Mouse (Mus musculus): ENCODE measurements around the gene Tmem239.
"Not testable (repeated sequence)": the region's sequence is repeated elsewhere in the genome, so short reads cannot be mapped to it uniquely, and the experiment has no call there.

Tmem239 gene

DNA sequence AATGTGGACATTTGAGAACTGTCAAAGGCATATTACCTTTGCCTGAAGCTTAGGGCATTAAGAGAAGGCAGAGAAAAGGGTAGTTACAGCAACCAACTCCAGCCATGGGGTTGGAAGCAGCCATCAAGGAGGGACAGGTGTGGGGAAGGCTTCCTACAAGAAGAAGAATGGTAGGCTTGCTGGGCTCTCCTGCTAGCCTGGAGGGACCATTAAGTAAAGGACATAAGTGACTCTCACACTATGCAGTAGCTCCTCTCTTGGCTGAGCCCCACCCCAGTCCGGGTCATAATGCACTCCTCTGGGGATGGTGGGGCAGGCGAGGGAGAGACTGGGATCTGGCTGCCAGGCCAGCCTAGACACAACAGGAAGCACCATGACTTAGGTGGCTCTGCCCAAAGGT, at the start of gene Tmem239:
Tmem239 (plus strand) TSS at position 301 of the 400 bp plus-strand sequence.
- in situ Hi-C loops (cut with MboI; ENCODE audit: low sequenced_read_pairs): no loop called here

DNA sequence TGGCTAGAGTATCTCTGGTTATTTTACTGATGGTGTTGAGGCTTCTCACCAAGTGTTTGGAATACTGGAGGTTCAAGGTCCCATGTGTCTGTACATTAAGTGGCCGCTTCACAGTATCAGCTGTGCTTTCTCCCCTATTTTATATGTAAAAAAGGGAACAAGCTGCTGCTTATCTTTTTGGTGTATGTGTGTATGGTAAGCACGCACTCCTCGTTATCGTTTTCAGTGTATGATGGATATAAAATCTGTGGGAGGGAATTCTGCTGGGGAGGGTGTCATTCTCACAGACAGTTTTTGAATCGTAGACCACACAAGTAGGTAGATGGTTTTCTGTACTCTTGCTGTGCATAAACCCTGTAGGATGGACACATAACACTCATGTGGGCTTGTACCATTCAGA, 48.7 kb upstream of the Tmem239 start:
- in situ Hi-C loops (cut with MboI; ENCODE audit: low sequenced_read_pairs): no loop called here

DNA sequence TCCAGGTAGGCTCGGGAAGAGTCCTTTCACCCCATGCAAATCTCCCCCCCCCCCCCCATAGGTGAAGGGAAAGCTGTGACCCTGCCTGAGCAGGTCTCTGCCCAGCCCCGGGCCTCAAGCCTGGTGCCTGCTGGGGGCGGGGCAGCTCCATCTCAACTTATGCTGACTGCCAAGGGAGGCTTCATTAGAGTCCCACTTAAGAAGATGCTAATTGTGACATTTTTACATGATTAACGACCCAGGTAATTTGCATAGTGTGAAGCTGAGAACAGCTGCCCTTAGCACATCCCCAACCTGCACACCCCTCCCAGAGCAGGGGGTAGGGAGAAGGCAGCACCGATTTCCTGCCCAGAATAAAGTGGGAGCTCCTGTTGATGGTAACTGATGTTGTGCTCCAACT, 47.4 kb upstream of the Tmem239 start:
- in situ Hi-C loops (cut with MboI; ENCODE audit: low sequenced_read_pairs): no loop called here

DNA sequence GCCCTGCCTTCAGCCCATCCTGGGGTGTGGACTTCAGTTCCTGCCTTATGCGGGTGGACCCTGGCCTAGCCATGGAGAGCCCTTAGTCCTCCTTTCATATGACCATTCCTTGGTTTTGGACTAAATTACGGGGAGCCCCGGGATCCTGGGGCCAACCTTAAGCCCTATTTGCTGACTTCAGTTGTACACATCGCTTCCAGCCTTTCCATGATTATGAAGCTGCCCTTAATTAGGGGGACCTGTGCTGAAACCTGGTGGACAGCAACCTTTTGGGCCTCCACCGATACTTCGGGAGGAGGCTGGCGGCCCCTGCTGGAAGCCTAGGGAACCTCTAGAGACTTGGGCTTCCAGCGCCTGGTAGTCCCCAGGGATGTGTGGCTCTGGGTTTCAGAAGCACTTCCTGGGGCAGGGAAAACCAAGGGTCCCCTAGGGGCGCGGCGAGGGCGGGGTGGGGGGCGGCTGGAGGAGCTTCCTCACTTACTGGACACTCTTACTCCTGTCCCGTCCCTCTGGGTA, 43.7 kb upstream of the Tmem239 start:
- in situ Hi-C loops (cut with MboI; ENCODE audit: low sequenced_read_pairs): no loop called here

DNA sequence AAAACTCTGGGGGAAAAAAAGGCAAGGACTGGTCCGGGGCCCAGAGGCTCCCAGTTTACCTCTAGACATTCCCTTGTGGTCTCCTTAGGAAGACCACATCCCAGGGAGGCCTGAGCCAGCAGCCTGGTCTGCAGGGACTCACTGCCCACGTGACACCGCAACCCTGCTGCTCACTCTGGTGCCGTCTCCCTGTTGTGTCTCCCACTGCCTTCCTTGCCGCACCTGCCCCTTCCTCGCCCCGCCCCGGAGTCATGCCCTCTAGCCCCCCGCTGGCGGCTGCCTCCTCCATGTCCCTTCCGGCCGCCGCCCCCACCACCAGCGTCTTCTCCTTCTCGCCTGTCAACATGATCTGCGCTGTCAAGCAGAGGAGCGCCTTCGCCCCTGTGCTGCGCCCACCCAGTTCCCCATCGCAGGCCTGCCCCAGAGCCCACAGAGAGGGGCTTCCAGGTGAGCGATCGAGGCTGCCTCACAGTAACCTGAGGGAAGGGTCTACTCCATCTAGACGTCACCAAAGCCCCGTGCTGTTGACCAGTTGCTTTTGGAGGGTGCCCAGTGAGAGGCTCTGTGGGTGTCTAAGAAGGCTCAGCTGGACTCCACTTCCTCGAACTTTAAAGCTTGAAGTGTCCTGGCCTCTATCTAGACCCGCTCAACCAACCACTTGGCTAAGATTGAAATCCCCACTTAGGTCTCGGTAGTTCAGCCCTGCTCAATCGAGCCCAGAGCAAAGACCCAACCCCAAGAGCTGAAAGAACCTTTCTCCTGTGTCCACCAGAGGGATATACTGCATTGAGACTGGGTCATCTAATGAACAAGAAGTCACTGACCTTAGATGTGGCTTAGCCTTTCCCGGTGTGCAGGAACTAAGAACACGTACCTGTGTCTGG, 40.8 kb upstream of the Tmem239 start:
- in situ Hi-C loops (cut with MboI; ENCODE audit: low sequenced_read_pairs): no loop called here

DNA sequence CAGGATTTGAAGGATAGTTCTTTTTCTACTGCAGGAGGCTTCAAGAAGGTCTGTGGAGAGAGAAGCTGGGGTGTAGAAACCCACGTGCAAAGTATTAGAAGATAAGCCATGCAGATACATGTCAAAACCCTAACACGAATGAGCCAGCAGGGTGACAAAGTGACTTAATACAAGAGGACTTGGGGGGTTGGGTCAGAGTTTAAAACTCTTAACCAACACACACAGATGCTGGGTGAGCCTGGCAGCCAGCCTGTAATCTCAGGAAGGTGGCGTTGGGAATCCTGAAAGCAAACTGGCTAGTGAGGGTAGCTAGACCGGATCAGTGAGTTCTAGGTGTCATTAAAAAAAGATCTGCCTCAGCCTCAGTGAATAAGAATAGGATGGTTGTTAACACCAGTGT, 38.9 kb upstream of the Tmem239 start:
- in situ Hi-C loops (cut with MboI; ENCODE audit: low sequenced_read_pairs): no loop called here

DNA sequence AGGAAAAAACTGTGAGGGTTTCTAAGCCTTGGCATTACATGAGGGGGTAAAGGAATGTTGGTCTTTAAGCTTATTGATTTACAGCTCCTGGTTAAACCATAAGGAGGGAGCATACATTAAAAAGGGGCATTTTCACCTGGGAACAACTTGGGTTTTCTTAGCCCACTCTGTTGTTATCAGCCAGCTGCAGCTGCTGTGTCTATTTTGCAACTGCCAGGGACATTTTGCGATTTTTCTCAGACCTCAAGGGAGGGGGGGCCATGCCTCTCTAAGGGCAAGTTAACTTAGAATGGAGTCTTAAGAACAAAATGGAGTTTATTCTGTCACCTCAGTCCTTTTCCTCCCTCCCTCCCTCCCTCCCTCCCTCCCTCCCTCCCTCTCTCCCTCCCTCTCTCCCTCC, 33.3 kb upstream of the Tmem239 start:
- in situ Hi-C loops (cut with MboI; ENCODE audit: low sequenced_read_pairs): not testable (repeated sequence)

DNA sequence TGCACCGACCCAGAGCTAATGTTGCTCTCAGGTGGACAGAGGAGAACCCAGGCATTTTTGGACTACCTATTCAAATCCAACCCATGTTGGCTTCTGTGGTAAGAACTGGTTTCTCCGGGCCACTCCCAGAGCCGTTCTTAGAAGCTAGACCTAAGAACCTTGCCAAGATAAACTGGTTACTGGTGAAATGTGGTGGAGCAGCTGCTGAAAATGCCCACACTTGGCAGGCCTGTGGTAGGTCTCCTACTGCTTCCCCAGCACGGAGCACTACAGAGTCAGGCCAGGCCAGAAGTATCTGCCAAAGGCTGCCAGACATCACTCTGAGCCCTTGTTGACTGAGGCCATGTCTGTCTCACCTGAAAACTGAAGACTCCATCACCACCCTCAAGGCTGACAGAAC, 31.3 kb upstream of the Tmem239 start:
- in situ Hi-C loops (cut with MboI; ENCODE audit: low sequenced_read_pairs): no loop called here

DNA sequence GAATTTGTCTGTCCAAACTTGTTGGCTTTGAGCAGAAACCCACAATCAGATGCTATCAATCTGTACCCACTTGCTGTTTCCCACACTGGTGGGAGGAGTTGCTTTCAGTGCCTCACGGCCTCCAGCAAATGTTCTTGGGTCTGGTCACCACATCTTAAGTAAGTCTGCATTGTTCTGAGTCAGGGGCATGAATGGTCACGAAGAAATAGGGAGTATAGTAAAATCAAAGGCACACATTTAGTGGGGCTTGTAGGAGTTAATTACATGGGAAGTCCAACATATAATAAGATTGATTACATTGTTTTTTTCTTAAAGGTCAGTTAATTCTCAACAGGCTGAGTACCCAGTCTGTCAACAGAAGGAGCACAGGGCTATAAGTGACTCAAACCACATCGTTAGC, 23.1 kb upstream of the Tmem239 start:
- in situ Hi-C loops (cut with MboI; ENCODE audit: low sequenced_read_pairs): no loop called here

DNA sequence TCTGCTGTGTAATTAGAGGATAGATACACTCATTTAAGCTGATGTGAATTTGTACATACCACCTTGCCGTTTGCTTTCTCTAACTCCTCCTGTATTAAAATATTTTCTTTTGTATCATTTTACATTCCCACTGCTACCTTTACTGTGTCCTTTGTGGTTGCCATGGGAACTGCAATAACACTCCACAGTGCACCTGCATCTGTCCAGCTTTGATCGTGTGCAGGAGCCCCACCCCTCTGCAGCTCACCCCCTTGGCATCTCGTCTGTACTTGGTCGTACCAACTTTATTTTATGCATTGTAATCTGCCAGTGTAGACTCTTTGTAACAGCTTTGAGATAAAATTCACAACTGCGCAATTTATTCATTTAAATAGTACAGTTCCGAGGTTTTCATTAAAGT, 22.4 kb upstream of the Tmem239 start:
- in situ Hi-C loops (cut with MboI; ENCODE audit: low sequenced_read_pairs): no loop called here

DNA sequence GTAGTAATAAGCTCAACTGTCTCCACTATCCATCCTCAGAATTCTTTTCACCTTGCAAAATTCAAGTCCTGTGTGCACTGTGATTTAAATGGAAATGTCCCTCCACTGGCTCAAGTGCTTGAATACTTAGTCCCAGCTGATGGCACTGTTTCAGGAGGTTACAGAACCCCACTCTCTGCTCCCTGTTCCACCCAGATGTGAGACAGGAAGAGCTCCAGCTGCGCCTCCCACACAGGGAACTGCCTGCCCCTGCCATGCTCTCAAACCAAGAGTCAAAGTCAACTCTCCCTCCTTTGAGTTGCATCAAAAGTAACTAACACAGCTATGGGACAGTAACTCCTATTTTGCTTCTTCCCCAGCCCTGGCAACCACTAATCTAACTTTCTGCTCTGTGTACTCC, 20.1 kb upstream of the Tmem239 start:
- in situ Hi-C loops (cut with MboI; ENCODE audit: low sequenced_read_pairs): no loop called here

DNA sequence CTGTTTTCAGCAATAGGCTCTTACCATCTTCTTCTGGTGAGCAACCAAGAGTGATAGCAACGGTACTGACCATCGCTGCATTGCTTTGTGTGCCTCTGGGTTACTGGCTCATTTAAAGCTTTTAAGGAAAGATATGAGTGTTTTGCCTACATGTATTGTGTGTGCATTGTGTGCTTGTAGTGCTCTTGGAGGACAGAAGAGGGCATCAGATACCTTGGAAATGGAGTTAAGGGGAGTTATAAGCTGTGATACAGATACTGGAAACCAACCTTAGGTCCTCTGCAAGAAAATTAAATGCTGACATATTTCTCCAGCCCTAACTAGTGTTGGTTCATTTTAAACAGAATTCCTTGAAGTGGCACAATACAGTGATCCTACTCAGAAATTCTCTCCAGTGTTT, 17.5 kb upstream of the Tmem239 start:
- in situ Hi-C loops (cut with MboI; ENCODE audit: low sequenced_read_pairs): no loop called here

DNA sequence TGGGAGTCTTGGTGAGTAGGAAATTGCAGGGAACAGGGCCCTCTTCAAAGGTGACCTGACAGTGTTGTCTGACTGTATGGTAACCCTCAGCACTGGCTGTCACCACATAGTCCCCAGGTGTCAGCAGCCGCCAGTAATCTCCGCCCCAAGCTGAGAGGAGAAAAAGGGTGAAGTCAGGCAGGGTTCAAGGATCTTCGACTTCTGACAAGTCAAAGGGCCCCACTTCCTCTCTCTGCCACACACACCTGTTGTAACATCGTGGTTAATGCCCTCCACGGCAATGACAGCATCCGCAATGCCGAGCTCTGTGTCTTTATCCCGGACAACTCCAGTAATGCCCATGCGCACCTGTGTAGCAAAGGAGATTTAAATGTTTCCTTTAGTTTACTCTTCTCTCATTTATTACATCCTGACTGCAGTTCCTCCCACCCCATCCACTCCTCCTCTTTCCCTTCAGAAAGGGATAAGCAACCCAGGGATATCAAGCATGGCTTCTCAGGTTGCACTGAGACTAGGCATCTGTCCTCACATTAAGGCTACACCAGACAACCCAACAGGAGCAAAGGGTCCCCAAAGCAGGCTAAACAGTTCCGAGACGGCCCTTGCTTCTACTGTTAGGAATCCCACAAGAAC, 15.2 kb upstream of the Tmem239 start:
- in situ Hi-C loops (cut with MboI; ENCODE audit: low sequenced_read_pairs): no loop called here

DNA sequence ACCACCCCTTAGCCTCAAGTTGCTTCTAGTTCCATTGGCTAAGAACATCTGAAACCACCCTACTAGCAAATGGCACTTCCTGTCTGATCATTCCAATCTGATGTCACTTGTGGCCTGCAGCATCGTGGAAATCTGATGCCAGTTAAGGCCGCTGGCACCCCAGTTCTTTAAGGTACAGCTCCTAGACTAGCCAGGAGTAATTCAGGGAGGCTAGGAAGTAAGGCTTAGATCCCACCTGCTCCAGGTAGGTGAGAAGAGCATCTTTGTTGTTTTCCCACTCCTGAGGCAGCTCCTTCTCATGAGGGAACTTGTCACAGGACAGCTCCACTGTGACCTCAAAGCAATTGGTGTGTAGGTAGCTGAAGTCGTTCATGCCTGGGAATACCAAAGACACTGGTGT, 13.4 kb upstream of the Tmem239 start:
- in situ Hi-C loops (cut with MboI; ENCODE audit: low sequenced_read_pairs): no loop called here

DNA sequence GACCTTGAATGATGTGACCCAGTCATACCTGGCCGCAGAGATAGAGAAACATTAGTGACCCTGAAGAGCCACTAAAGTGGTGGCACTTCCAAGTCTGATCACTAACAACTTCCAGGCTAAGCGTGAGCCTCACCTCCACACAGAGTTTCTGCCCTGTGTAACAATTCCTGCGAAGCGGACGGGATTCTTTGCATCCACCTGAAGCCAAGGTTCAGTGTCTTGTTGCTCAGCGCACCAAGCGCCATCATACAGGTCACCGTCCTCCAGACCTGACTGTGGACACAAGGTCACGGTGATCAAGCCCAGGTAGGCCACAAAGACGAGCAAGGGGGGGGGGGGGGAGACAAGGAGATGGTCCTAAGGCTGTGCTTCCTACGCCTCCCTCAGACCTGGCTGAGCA, 10.6 kb upstream of the Tmem239 start:
- in situ Hi-C loops (cut with MboI; ENCODE audit: low sequenced_read_pairs): no loop called here

DNA sequence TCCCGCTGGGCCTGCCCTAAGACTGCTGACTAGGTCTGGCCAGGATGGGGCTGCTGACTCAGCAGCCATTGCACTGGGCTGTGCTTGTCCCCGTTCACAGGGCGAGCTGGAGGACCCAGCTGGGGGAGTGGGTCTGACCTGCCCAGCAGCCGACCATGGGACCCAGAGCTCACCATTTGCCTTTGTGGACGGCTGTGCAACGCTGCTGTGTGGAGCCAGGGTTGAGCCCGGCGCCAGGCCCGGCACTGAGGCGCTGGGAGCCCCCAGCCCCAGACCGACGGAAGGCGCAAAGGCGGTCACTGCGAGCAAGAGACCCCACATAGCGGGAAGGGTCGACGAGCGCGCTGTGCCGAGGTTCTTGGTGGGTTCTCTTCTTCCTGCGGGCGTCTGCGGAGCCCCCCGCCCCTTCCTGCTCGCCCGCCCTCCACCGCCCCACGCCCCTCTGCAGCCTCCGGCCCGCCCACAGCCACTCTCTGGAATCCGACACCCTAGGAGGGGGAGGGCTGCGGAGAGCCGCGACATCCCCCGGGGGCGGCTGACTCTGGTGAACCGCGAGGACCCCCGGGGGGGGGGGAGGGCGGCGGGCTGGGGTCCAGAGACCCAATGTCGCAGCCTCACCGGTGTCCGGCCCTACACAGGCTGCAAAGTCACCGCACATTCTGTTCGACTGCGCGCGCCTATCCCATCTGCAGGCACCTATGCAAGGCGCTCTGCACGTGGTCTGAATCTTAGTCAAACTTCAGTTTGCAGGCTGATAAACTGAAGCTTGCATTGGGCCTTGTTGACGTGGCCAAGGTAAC, 8.9 kb upstream of the Tmem239 start, which contains the start of gene Cpxm1:
Cpxm1 (minus strand) TSS at position 389 of the 800 bp plus-strand sequence.
- in situ Hi-C loops (cut with MboI; ENCODE audit: low sequenced_read_pairs): no loop called here

DNA sequence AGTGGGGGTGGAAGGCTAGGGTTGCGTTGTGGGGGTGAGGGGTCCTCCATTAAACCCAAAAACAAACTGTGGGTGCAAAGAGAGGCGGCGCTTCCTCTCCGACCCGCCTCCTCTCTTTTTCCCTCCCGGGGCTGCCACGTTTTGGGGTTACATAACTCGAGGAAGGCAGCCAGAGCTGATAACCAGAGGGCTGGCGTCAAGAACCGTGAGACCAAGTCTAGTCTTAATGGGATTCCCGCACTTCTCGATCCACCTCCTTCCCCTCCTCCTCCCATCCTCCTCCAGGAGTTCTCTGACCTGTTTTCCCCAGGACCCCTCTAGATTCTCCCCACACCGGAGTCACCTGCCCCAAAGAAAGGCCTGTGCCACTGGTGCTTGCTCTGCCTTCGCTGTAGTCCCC, 8.2 kb upstream of the Tmem239 start:
- in situ Hi-C loops (cut with MboI; ENCODE audit: low sequenced_read_pairs): no loop called here

DNA sequence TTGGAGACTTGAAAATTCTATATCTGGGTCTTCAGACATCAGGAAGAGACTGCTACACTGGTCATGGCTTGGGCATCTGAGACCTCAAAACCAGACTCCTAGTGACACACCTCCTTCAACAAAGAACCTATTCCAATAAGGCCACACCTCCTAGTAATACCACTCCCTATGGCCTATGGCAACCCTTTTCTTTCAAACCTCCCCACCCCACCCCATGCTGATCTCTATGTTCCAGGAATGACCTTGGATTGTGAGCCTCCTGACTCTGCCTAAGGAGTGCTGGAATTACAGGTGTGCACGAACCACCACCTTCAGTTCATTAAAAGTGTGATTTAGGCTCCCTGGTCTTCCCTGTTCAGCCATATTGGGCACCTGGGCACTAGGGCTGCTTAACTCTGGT, 6.2 kb upstream of the Tmem239 start:
- in situ Hi-C loops (cut with MboI; ENCODE audit: low sequenced_read_pairs): no loop called here

DNA sequence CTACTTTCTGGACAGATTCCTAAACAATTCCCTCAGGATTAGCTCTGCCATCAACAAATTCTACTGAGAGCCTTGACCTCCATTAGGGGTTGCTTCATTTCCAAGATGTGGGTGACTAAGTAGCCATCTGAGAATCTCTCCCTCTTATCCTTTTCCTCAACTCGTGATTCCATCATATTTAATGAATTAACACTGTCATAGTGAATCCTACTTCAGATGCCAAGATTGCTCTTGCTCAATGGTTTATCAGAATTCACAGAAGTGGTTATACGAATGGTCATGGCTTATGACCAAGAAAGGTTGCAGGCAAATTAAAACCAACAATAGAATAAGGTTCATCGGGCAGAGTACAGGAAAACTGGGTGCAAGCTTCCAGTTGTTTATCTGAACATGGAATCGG, 4.4 kb upstream of the Tmem239 start:
- in situ Hi-C loops (cut with MboI; ENCODE audit: low sequenced_read_pairs): no loop called here

DNA sequence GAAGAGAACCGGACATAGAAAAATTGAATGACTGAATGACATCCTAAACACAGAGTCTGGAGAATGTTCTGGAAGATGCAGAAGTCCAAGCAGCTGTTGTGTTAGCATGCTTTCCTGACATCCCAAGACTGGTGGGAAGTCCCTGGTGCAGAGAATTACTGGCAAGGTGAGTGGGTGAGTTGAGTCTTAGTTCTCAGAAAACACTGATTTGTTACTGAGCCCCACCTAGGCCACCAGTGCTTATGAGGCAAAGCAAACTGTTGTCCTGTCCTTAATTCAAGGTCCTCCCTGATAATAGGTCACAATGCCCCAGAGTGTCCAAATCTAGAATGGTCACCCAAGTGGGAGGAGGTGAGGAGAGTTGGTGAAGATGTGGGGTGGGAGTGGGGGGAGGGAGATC, 1.3 kb upstream of the Tmem239 start, which contains the start of the genes Gm28372 and 1700020A23Rik:
Gm28372 (plus strand) TSS at position 301 of the 400 bp plus-strand sequence.
1700020A23Rik (plus strand) TSS at position 321 of the 400 bp plus-strand sequence.
- in situ Hi-C loops (cut with MboI; ENCODE audit: low sequenced_read_pairs): no loop called here

DNA sequence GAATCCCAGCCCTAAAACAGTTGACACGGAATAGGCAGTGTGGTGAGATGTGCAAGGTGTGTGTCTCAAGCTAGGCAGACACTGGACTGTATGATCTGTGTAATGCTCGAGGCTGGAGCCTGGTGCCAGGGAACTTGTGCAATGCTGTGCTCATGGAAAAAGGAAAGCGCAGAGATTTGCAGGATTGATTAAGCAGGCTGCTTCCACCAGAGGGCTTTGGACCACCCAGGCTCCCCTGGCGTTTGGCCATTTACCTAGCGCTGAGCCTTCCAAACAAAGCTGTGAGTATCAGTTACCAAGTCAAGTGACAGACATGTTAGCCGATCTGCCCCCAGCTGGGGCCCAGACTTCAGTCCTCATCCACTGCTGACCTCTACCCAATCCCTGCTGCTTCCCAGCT, 1.9 kb downstream of the Tmem239 start:
- in situ Hi-C loops (cut with MboI; ENCODE audit: low sequenced_read_pairs): no loop called here

Measured in CH12F3 (cell line).